Mouse (Mus musculus) stomach, embryonic 15.5 days (tissue): ENCODE results near the gene Pfkfb2. TPM values are rescaled to one million over a fixed set of nuclear protein-coding genes. Genes with fewer than 3 reads are reported as not detected.
A peak's percentile ranks its signal among the peaks of the same experiment; 100 is the strongest.

Experiments used
- ATAC-seq: fragments of 200-750 bp; cut with Nextera tagmentation; 2 replicates; pipeline ENCODE4 v1.8.0; 2017; ENCODE audit warnings: low read depth, moderate number of reproducible peaks, moderate TSS enrichment; ENCODE audit not compliant: insufficient read depth, low FRiP score
- H3K27ac ChIP-seq: fragments of 300-500 bp; sonication (generic); 2 replicates; pipeline ENCODE4 v1.5.1; 2015; ENCODE audit warnings: mild to moderate bottlenecking, inconsistent platforms
- H3K27me3 ChIP-seq: fragments of 300-500 bp; sonication (generic); replicated peaks from 2 replicates; pipeline ENCODE4 v1.6.1; 2015; ENCODE audit warnings: inconsistent platforms
- H3K36me3 ChIP-seq: fragments of 300-500 bp; sonication (generic); 2 replicates; pipeline ENCODE4 v1.6.1; 2015; ENCODE audit warnings: inconsistent platforms
- H3K4me1 ChIP-seq: fragments of 300-500 bp; sonication (generic); 2 replicates; pipeline ENCODE4 v1.6.1; 2015; ENCODE audit warnings: inconsistent platforms
- H3K4me2 ChIP-seq: fragments of 300-500 bp; sonication (generic); 2 replicates; pipeline ENCODE4 v1.6.1; 2015; ENCODE audit warnings: mild to moderate bottlenecking, inconsistent platforms
- H3K4me3 ChIP-seq: fragments of 300-500 bp; sonication (generic); replicated peaks from 2 replicates; pipeline ENCODE4 v1.5.1; 2015; ENCODE audit warnings: inconsistent platforms
- H3K9ac ChIP-seq: fragments of 300-500 bp; sonication (generic); 2 replicates; pipeline ENCODE4 v1.6.1; 2015; ENCODE audit warnings: inconsistent platforms
- H3K9me3 ChIP-seq: fragments of 300-500 bp; sonication (generic); 2 replicates; pipeline ENCODE4 v1.6.1; 2016; ENCODE audit warnings: inconsistent platforms
- WGBS: fragments of 180-500 bp; shearing (Covaris S2); methylation state at CpG from one replicate; pipeline ENCODE4 v1.1.7; 2015; 5-methylcytosine and 5-hydroxymethylcytosine counted together
- polyA plus RNA-seq: library from polyadenylated mRNA; unstranded; fragments of >200 nt; fragmentation: Nextera tagmentation; extraction: Ambion mirVana; gene quantifications from 2 replicates; pipeline ENCODE4 v1.2.1, GENCODE M21; 2015

Pfkfb2 gene
- polyA plus RNA-seq, 1 experiment from 2014 or later = 10.1 TPM

- Histone ChIP-seq H3K4me2 (peak overlapping the region; percentile 94), H3K36me3 (no peaks in the 10 kb centered on the region), H3K4me3 (peak overlapping the region; percentile 95), H3K4me1 (peaks cover 6% of the 10 kb centered on the region; the same call in 1 of the 2 replicates), H3K27ac (peak overlapping the region; percentile 87), H3K9me3 (no peaks in the 10 kb centered on the region), H3K27me3 (no peaks in the 10 kb centered on the region), H3K9ac (peak overlapping the region; percentile 99)
- WGBS = under 1% methylated on average over 42 of the region's 42 CpGs
- no peak for ATAC-seq
Measured at GRCm38 (mm10) chr1:130716513-130717290, 12.4 kb downstream of the Pfkfb2 start.

GRCm38 (mm10) chr1:130716218-130716512 lies 12.9 kb downstream of the Pfkfb2 start:
- WGBS = 0% methylated on average over 3 of the region's 3 CpGs
- H3K27me3 ChIP-seq = no peaks in the 10 kb centered on the region

GRCm38 (mm10) chr1:130715561-130716217 lies 13.4 kb downstream of the Pfkfb2 start, which contains the start of gene Gm29427:
TSS of gene Gm29427 (minus strand) at chr1:130715799.
- H3K36me3 ChIP-seq = no peaks in the 10 kb centered on the region
- under 1% methylated on average over 38 of the region's 38 CpGs for WGBS
- peaks cover 6% of the 10 kb centered on the region; the same call in 1 of the 2 replicates for H3K4me1 ChIP-seq
- peak; percentile 97 for ATAC-seq
- peak within 1 kb of the TSS; percentile 99 for H3K9ac ChIP-seq
- H3K27me3 ChIP-seq = no peaks in the 10 kb centered on the region
- no peaks in the 10 kb centered on the region for H3K9me3 ChIP-seq
- H3K4me3 ChIP-seq = peak within 1 kb of the TSS; percentile 95
- peak within 1 kb of the TSS; percentile 94 for H3K4me2 ChIP-seq
- peak within 1 kb of the TSS; percentile 87 for H3K27ac ChIP-seq

More at GRCm38 (mm10) chr1:130716218-130716512, 12.9 kb downstream of the Pfkfb2 start:
- Histone ChIP-seq H3K9me3 (no peaks in the 10 kb centered on the region), H3K4me3 (peak overlapping the region; percentile 95), H3K36me3 (no peaks in the 10 kb centered on the region), H3K27ac (peak overlapping the region; percentile 87), H3K4me1 (peaks cover 6% of the 10 kb centered on the region; the same call in 1 of the 2 replicates), H3K9ac (peak overlapping the region; percentile 99), H3K4me2 (peak overlapping the region; percentile 94)
- no peak for ATAC-seq

GRCm38 (mm10) chr1:130714046-130714445 lies 15.0 kb downstream of the Pfkfb2 start:
- Histone ChIP-seq H3K36me3 (peaks cover under 1% of the 10 kb centered on the region; the same call in 1 of the 2 replicates), H3K9ac (no peak overlapping the region), H3K27me3 (no peaks in the 10 kb centered on the region), H3K9me3 (no peaks in the 10 kb centered on the region), H3K4me3 (no peak overlapping the region), H3K27ac (no peak overlapping the region), H3K4me1 (peaks cover 6% of the 10 kb centered on the region; the same call in 1 of the 2 replicates), H3K4me2 (no peak overlapping the region)
- WGBS = 81% methylated on average over 4 of the region's 4 CpGs
- no peak for ATAC-seq

- H3K27me3 ChIP-seq = no peaks in the 10 kb centered on the region
- H3K4me1 ChIP-seq = no peaks in the 10 kb centered on the region; the same call in 1 of the 2 replicates
- H3K27ac ChIP-seq = no peak overlapping the region
- no peak overlapping the region for H3K9ac ChIP-seq
- H3K4me2 ChIP-seq = no peak overlapping the region
- no peaks in the 10 kb centered on the region for H3K9me3 ChIP-seq
- H3K36me3 ChIP-seq = peaks cover 13% of the 10 kb centered on the region; the same call in 1 of the 2 replicates
- 89% methylated on average over 22 of the region's 22 CpGs for WGBS
- ATAC-seq = no peak
- no peak overlapping the region for H3K4me3 ChIP-seq
Measured at GRCm38 (mm10) chr1:130710283-130711080, 18.6 kb downstream of the Pfkfb2 start.

- Histone ChIP-seq H3K9ac (no peak overlapping the region), H3K27ac (no peak overlapping the region), H3K9me3 (no peaks in the 10 kb centered on the region), H3K36me3 (peaks cover 33% of the 10 kb centered on the region; the same call in 1 of the 2 replicates), H3K4me1 (no peaks in the 10 kb centered on the region), H3K4me3 (no peak overlapping the region), H3K4me2 (no peak overlapping the region), H3K27me3 (no peaks in the 10 kb centered on the region)
- 75% methylated on average over 2 of the region's 2 CpGs for WGBS
- no peak for ATAC-seq
Measured at GRCm38 (mm10) chr1:130703613-130704012, 25.4 kb downstream of the Pfkfb2 start.

- WGBS = 92% methylated on average over 11 of the region's 11 CpGs
- Histone ChIP-seq H3K27ac (no peak overlapping the region), H3K9me3 (no peaks in the 10 kb centered on the region), H3K27me3 (no peaks in the 10 kb centered on the region), H3K9ac (no peak overlapping the region), H3K4me2 (no peak overlapping the region), H3K4me3 (no peak overlapping the region), H3K4me1 (no peaks in the 10 kb centered on the region), H3K36me3 (peaks cover 37% of the 10 kb centered on the region)
- no peak for ATAC-seq
Measured at GRCm38 (mm10) chr1:130701976-130702375, 27.1 kb downstream of the Pfkfb2 start.

GRCm38 (mm10) chr1:130699937-130700633 lies 29.0 kb downstream of the Pfkfb2 start:
- Histone ChIP-seq H3K4me1 (no peaks in the 10 kb centered on the region), H3K27ac (no peak overlapping the region), H3K4me2 (no peak overlapping the region), H3K9me3 (no peaks in the 10 kb centered on the region), H3K36me3 (peaks cover 27% of the 10 kb centered on the region), H3K27me3 (no peaks in the 10 kb centered on the region), H3K9ac (no peak overlapping the region), H3K4me3 (no peak overlapping the region)
- WGBS = 92% methylated on average over 10 of the region's 10 CpGs
- no peak for ATAC-seq

GRCm38 (mm10) chr1:130698601-130699000 lies 30.5 kb downstream of the Pfkfb2 start:
- H3K27me3 ChIP-seq = no peaks in the 10 kb centered on the region
- H3K4me3 ChIP-seq = no peak overlapping the region
- no peaks in the 10 kb centered on the region for H3K9me3 ChIP-seq
- no peaks in the 10 kb centered on the region for H3K4me1 ChIP-seq
- no peak overlapping the region for H3K9ac ChIP-seq
- no peak overlapping the region for H3K4me2 ChIP-seq
- no peak for ATAC-seq
- 83% methylated on average over 5 of the region's 5 CpGs for WGBS
- no peak overlapping the region for H3K27ac ChIP-seq
- peaks cover 27% of the 10 kb centered on the region for H3K36me3 ChIP-seq

- H3K36me3 ChIP-seq = no peaks in the 10 kb centered on the region
- H3K9ac ChIP-seq = no peak overlapping the region
- no peaks in the 10 kb centered on the region for H3K4me1 ChIP-seq
- WGBS = 49% methylated on average over 1 of the region's 1 CpGs
- no peak overlapping the region for H3K4me3 ChIP-seq
- H3K4me2 ChIP-seq = no peak overlapping the region
- no peak overlapping the region for H3K27ac ChIP-seq
- H3K9me3 ChIP-seq = no peaks in the 10 kb centered on the region
- H3K27me3 ChIP-seq = no peaks in the 10 kb centered on the region
- no peak for ATAC-seq
Measured at GRCm38 (mm10) chr1:130683905-130684304, 45.1 kb downstream of the Pfkfb2 start.

GRCm38 (mm10) chr1:130681656-130682413 lies 47.2 kb downstream of the Pfkfb2 start:
- Histone ChIP-seq H3K9ac (no peak overlapping the region), H3K4me1 (no peaks in the 10 kb centered on the region), H3K36me3 (no peaks in the 10 kb centered on the region), H3K4me2 (no peak overlapping the region), H3K4me3 (no peak overlapping the region), H3K27ac (no peak overlapping the region), H3K27me3 (no peaks in the 10 kb centered on the region), H3K9me3 (no peaks in the 10 kb centered on the region)
- WGBS = 73% methylated on average over 6 of the region's 6 CpGs
- no peak for ATAC-seq
